Mouse (Mus musculus) midbrain, embryonic 12.5 days (tissue): ENCODE measurements around the gene Grid1. TPM values are rescaled to one million over a fixed set of nuclear protein-coding genes. Genes with fewer than 3 reads are reported as not detected.

Experiments
- ATAC-seq: fragments of 200-750 bp; cut with Nextera tagmentation; 2 replicates; pipeline ENCODE4 v1.8.0; 2017; ENCODE audit warnings: low read depth, moderate TSS enrichment, moderate library complexity; ENCODE audit not compliant: low FRiP score
- H3K27ac ChIP-seq: fragments of 300-500 bp; sonication (generic); replicated peaks from 2 replicates; pipeline ENCODE4 v1.5.1; 2016; ENCODE audit warnings: mild to moderate bottlenecking
- H3K27me3 ChIP-seq: fragments of 300-500 bp; sonication (generic); 2 replicates; pipeline ENCODE4 v1.6.1; 2016; ENCODE audit warnings: mild to moderate bottlenecking
- H3K36me3 ChIP-seq: fragments of 300-500 bp; sonication (generic); 2 replicates; pipeline ENCODE4 v1.6.1; 2016
- H3K4me1 ChIP-seq: fragments of 300-500 bp; sonication (generic); 2 replicates; pipeline ENCODE4 v1.6.1; 2016
- H3K4me2 ChIP-seq: fragments of 300-500 bp; sonication (generic); replicated peaks from 2 replicates; pipeline ENCODE4 v1.6.1; 2016; ENCODE audit warnings: mild to moderate bottlenecking, moderate library complexity
- H3K4me3 ChIP-seq: fragments of 300-500 bp; sonication (generic); 2 replicates; pipeline ENCODE4 v1.5.1; 2016; ENCODE audit warnings: mild to moderate bottlenecking
- H3K9ac ChIP-seq: fragments of 300-500 bp; sonication (generic); replicated peaks from 2 replicates; pipeline ENCODE4 v1.6.1; 2016; ENCODE audit warnings: mild to moderate bottlenecking, moderate library complexity
- H3K9me3 ChIP-seq: fragments of 300-500 bp; sonication (generic); 2 replicates; pipeline ENCODE4 v1.6.1; 2016; ENCODE audit warnings: mild to moderate bottlenecking
- WGBS: fragments of 180-500 bp; shearing (Covaris S2); methylation state at CpG from one replicate; pipeline ENCODE4 v1.1.7; 2016; 5-methylcytosine and 5-hydroxymethylcytosine counted together
- polyA plus RNA-seq: library from polyadenylated mRNA; unstranded; fragments of >200 nt; fragmentation: Nextera tagmentation; extraction: Ambion mirVana; gene quantifications from 2 replicates; pipeline ENCODE4 v1.2.1, GENCODE M21; 2016

Grid1 gene
- polyA plus RNA-seq, 1 experiment from 2014 or later: 1.3 TPM

DNA sequence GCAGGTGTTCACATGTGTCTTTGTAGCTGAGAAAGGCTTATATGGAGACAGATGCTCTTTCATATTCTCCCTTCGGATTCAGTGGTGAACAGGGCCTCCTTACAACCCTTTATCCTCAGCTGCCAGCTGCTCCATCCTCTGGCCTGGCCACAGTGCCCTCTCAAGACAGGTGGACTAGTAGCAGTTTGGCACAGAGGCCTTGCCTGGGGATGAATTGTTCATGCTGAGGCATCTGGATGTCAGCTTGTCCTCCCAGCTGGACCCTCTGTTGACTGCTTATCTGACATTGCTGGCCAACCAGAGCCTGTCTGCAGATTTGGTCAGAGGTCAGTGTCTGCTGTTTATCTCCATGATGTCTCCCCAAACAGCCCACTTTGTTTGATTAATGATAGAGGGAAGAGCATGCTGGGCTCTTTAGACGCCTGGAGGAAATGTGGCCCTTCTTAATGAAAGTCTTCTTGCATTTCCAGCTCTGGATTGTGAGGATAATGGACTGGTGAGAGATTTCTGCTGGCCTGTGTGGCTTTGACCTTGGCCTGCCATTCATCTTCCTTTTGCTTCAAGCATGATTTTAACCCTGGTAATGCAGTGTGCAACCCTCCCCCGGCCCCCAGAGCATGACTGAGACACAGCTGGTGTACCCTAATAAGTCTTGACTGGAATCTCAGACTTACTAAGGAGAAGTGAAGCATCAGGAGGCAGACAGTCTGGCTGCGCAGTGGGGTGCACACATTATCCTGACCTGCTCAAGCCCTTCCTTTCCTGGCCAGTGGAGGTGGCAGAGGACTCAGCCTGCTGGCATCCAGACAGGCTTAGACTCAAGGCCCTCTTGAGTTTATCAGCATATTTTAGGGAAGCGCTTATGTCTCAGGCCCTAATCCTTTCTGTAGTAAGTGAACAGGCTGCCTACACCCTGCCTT lies 493.7 kb downstream of the Grid1 start:
- Histone ChIP-seq H3K9ac (no peak overlapping the region), H3K4me1 (no peaks in the 10 kb centered on the region), H3K9me3 (no peaks in the 10 kb centered on the region), H3K4me2 (no peak overlapping the region), H3K36me3 (no peaks in the 10 kb centered on the region), H3K27ac (no peak overlapping the region), H3K27me3 (no peaks in the 10 kb centered on the region), H3K4me3 (no peak overlapping the region)
- WGBS: 76% methylated on average over 5 of the region's 5 CpGs
- ATAC-seq: no peak

DNA sequence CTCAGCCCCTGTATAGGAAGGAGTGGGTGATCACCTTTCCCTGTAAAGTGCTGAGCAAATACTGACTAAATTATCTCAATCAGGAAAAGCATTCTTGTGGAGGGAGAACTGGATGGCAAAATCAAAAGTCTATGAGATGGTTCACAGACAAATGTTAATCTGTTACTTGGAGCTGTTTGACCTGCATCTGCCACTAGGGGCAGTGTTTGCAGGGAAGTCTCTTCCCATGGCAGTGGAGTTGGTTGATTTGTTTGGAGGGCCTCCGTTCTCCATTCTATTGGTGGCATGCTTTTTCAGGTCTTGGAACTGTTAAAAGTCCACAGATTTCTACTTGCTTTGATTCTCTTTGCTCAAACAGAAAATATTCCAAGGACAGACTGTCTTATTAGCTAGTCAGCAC lies 506.4 kb downstream of the Grid1 start:
- Histone ChIP-seq H3K27ac (no peak overlapping the region), H3K4me1 (no peaks in the 10 kb centered on the region), H3K27me3 (no peaks in the 10 kb centered on the region), H3K36me3 (no peaks in the 10 kb centered on the region), H3K4me3 (no peak overlapping the region), H3K4me2 (no peak overlapping the region), H3K9me3 (no peaks in the 10 kb centered on the region), H3K9ac (no peak overlapping the region)
- 63% methylated on average over 1 of the region's 1 CpGs for WGBS
- ATAC-seq: no peak

DNA sequence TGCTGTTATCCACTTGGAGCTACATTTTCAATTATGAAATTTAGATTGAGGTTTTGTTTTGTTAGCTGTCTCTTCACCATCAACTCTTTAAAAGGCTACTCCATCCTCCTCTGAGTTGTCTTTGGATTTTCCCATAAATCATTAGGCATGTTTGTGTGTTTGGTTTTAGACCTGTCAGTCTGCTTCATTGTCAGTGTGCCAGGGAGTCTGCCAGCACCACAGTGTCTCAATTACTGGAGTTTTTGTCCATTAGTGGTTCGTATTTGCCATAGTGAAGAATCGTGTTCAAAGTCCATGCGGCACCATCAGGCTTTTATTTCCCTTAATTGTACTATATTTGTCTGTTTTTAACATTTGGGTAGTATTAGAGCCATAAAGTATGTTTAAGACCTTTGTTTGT lies 516.7 kb downstream of the Grid1 start:
- no peak overlapping the region for H3K4me2 ChIP-seq
- no peaks in the 10 kb centered on the region for H3K36me3 ChIP-seq
- no peak overlapping the region for H3K9ac ChIP-seq
- no peaks in the 10 kb centered on the region for H3K9me3 ChIP-seq
- no peaks in the 10 kb centered on the region for H3K4me1 ChIP-seq
- H3K4me3 ChIP-seq: no peak overlapping the region
- no peaks in the 10 kb centered on the region for H3K27me3 ChIP-seq
- no peak overlapping the region for H3K27ac ChIP-seq
- ATAC-seq: no peak
- 90% methylated on average over 3 of the region's 3 CpGs for WGBS

DNA sequence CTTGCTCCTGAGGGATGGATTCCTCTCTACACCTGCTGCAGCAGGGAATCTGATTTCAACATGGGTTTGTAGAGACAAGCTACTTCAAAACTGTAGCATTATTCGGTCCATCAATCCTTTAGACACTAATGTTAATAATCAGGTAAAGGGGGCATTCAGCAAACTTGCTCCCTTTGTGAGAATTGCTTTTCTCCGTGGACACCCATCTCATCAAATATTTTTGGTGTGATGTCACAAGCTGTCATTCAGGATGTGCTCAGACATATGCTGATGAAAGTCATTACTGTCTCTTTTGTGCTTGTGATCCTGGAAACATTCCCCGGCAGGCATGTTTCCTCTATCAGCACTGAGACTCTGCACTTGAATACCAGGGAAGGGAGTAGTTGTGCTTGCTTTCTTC lies 536.1 kb downstream of the Grid1 start:
- Histone ChIP-seq H3K4me2 (no peak overlapping the region), H3K27me3 (no peaks in the 10 kb centered on the region), H3K27ac (no peak overlapping the region), H3K4me1 (no peaks in the 10 kb centered on the region), H3K4me3 (no peak overlapping the region), H3K36me3 (no peaks in the 10 kb centered on the region), H3K9ac (no peak overlapping the region), H3K9me3 (no peaks in the 10 kb centered on the region)
- no peak for ATAC-seq
- WGBS: 67% methylated on average over 3 of the region's 3 CpGs

DNA sequence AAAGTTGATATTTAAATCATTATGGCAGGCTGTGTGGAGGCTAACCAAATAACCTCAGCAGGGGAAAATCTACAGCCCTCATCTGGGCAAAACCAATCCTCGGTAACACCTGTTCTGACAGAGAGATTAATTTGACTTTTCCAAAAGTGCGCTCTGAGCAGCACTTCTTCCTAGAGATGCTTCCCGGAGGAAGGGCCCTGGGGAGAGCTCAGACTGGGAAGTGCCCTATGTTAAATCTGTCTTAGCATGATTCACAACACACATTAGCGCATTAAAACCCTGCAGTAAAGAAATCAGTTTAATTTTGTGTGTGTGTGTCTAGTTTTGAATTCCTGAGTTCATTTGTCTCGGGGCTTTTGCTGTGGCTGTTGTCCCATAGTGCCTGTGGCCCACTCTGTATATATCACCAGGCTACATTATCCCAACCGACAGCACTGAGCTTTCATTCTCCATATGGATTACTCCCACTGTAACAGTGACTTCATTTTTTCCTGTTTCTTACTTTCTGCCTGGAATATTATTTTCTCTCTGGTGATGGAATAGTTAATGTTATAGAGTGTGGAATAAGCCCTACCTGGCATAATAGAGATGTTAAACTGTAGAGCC lies 536.7 kb downstream of the Grid1 start:
- Histone ChIP-seq H3K27ac (no peak overlapping the region), H3K36me3 (no peaks in the 10 kb centered on the region), H3K9ac (no peak overlapping the region), H3K9me3 (no peaks in the 10 kb centered on the region), H3K4me2 (no peak overlapping the region), H3K4me1 (no peaks in the 10 kb centered on the region), H3K4me3 (no peak overlapping the region), H3K27me3 (no peaks in the 10 kb centered on the region)
- no peak for ATAC-seq
- WGBS: 89% methylated on average over 6 of the region's 6 CpGs

DNA sequence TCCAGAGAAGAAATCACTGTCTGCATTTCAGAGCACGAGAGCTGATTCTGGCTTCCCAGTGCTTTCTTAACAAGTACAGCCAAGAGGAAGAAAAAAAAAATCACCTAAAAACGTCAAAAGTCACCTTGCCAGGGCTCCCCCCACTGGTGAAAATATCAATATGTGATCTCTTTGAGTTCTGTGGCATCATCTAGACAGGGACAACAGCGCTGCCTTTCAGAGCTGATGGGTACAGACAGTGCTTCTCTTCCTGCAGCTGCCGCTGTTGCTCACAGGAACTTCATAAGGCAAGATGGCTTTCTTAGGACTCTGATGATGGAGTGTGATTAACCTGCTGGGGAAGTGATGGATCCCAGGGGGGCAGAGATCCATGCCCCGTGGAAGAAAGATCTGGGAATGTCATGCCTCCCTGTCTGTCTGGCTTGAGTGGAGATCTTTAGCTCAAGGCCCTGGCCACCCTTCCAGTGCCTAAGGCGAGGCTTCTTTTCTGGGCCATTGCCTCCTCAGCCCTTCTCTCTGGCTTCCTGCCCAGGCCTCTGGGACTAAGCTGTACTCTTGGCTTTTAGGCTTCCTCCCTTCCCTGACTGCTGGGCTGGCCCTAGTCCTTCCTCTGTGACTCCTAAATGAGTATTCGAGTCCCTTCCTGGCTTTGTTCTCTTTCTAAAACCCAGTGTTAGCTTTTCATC lies 538.4 kb downstream of the Grid1 start:
- no peak for ATAC-seq
- Histone ChIP-seq H3K9me3 (no peaks in the 10 kb centered on the region), H3K27me3 (no peaks in the 10 kb centered on the region), H3K27ac (no peak overlapping the region), H3K9ac (no peak overlapping the region), H3K36me3 (no peaks in the 10 kb centered on the region), H3K4me3 (no peak overlapping the region), H3K4me2 (no peak overlapping the region), H3K4me1 (no peaks in the 10 kb centered on the region)
- WGBS: 49% methylated on average over 7 of the region's 7 CpGs

DNA sequence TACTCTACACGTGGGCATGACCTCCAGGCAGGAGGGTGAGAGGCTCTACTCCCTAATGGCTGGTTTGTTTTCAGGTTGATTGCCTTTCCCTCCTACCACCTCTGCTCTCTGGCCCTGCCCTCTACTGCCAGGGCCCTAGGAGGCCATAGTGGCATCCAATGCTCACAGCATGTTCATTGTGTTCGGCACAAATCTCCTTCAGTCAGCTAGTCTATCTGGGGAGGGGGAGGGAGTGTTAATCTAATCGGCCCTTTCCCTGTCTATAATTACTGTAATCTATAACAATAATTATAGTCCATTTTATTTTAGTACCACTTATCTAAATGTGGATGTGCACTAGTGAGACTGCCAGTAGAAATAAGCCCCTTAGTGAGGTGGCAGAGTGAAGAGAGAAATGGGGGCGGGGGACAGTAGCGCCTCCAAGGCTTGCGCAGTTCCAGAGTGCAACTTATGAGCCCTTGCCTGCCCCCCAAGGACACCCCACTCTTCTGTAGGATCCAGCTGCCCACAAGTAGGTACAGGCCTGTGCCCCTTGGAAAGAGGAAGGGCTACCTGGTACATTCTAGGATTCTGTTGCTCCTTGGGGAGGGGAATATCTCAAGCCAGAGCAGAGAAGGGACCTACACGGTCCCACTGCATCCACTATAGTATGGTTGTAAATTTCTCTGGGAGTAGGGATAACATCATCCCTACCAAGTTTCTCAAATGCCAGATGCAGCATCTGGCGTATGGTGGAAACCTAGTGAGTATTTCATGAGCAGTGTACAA lies 545.5 kb downstream of the Grid1 start:
- no peak; the same call in 1 of the 2 replicates for ATAC-seq
- Histone ChIP-seq H3K36me3 (no peaks in the 10 kb centered on the region), H3K4me3 (no peak overlapping the region), H3K27me3 (no peaks in the 10 kb centered on the region), H3K4me2 (no peak overlapping the region), H3K9ac (no peak overlapping the region), H3K27ac (no peak overlapping the region), H3K9me3 (no peaks in the 10 kb centered on the region; the same call in 1 of the 2 replicates), H3K4me1 (no peaks in the 10 kb centered on the region)
- WGBS: 71% methylated on average over 8 of the region's 8 CpGs

DNA sequence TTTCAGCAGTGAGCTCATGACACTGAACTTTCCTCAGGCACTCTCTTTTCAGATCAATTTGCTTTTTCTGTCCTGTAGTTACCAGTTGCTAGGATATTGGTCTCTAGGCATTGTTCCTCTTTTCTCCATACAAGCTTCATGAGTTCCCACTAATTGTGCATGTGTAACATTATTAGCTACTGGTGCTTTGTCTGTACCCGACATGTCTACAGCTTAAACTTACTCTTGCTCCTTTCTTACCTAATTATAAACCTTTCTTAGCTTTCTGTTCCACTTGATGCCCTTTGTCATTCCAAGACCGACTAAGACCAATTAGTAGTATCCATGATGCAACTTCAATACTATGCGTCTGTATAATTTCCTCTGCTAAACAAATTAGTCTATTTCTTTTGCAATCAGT lies 554.5 kb downstream of the Grid1 start:
- Histone ChIP-seq H3K9ac (no peak overlapping the region), H3K4me3 (no peak overlapping the region), H3K36me3 (no peaks in the 10 kb centered on the region), H3K4me2 (no peak overlapping the region), H3K4me1 (no peaks in the 10 kb centered on the region), H3K27ac (no peak overlapping the region), H3K9me3 (no peaks in the 10 kb centered on the region), H3K27me3 (no peaks in the 10 kb centered on the region)
- WGBS: 78% methylated on average over 3 of the region's 3 CpGs
- ATAC-seq: no peak

DNA sequence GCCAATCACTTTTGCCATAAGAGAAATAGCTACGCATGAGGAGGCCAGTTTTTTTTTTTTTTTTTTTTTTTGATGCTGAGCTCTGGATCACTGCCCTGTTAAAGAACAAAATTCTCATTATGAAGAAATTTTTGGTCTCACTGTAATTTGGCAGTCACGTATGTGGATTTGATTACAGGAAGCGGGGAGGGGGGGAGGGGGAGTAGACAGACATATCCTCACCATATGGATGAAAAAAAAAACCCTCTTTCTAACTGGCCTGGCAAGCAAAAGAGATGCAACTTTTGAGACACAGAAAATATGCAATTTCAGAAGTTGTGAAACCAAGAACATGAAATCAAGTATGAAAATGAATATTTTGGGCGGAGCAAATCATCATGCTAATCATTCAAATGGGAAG lies 573.7 kb downstream of the Grid1 start:
- Histone ChIP-seq H3K4me1 (no peaks in the 10 kb centered on the region), H3K27ac (no peak overlapping the region), H3K9me3 (no peaks in the 10 kb centered on the region), H3K4me3 (no peak overlapping the region), H3K4me2 (no peak overlapping the region), H3K9ac (no peak overlapping the region), H3K27me3 (no peaks in the 10 kb centered on the region), H3K36me3 (no peaks in the 10 kb centered on the region)
- 93% methylated on average over 4 of the region's 4 CpGs for WGBS
- ATAC-seq: no peak

DNA sequence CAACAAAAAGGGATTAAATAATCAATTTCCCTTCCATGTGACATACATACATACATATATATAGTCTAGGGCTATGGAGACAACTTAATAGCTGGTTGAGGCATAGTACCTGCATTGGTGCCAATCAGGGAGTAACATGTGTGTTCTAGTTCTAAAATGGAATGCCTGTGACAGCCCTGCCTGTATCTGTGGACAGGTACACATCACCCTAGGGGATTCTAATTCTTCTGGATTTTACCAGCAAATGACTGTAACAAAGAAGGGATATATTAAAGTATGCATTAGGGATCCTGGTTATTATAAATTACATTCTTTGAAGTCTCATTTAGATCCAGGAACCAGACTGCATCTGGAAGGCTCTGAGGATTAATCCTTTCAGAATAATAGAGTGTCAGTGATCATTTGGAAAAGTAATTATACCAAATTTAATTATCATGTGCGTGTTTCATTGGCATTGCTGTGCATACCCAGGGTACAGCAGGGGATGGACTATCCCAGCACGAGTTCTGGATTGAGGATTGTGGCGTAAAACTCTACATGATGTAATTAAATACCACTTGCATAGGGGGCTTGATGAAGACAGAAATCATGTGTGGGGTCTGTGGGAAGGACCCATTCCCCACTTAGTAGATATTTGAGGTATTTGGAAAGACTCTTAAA lies 584.5 kb downstream of the Grid1 start:
- 79% methylated on average over 3 of the region's 3 CpGs for WGBS
- no peak for ATAC-seq
- no peak overlapping the region for H3K4me2 ChIP-seq

DNA sequence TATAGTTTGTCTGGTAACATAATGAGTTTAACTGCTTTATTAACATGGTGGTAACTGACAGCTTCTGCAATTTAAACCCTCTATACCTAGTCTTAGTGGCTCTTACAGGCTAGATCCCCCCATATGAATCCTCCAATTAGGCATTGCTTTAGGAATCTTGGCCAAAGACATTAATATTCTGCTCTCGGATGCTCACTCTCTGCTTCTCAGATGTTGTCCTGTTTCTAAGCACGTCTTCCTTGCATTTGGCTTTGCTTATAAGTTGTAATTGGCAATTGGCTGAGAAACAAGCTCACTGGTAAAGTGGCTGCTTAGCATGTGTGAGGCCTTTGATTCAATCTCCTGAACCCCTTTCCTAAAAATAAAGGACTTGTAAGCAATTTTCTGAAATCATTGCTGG lies 610.4 kb downstream of the Grid1 start:
- Histone ChIP-seq H3K27me3 (no peaks in the 10 kb centered on the region), H3K4me1 (no peaks in the 10 kb centered on the region), H3K4me2 (no peak overlapping the region), H3K27ac (no peak overlapping the region), H3K9ac (no peak overlapping the region), H3K9me3 (no peaks in the 10 kb centered on the region), H3K4me3 (no peak overlapping the region), H3K36me3 (no peaks in the 10 kb centered on the region)
- no peak for ATAC-seq
- WGBS: 85% methylated on average over 2 of the region's 2 CpGs

More for the DNA sequence above, 584.5 kb downstream of the Grid1 start:
- Histone ChIP-seq H3K9ac (no peak overlapping the region), H3K36me3 (no peaks in the 10 kb centered on the region), H3K27ac (no peak overlapping the region), H3K9me3 (no peaks in the 10 kb centered on the region), H3K4me3 (no peak overlapping the region), H3K4me1 (no peaks in the 10 kb centered on the region), H3K27me3 (no peaks in the 10 kb centered on the region)
